Mouse (Mus musculus): ENCODE results near the gene Nkiras2. TPM values are rescaled to one million over a fixed set of nuclear protein-coding genes. Genes with fewer than 3 reads are reported as not detected.
"Not testable (repeated sequence)": the region's sequence is repeated elsewhere in the genome, so short reads cannot be mapped to it uniquely, and the experiment has no call there.

The Nkiras2 gene
- total RNA-seq, 2 experiments from 2014 or later: 9.9 to 17.0 TPM

GRCm38 (mm10) chr11:100598074-100598473 lies 21.0 kb upstream of the Nkiras2 start:
- no peak for ATAC-seq (replicated peaks; ENCODE audit: poor library complexity)

- 0 out of 2 replicates have a peak, but pooled peaks have one; percentile 23 for ATAC-seq (replicated peaks; ENCODE audit: poor library complexity)
Measured at GRCm38 (mm10) chr11:100601372-100601771, 17.7 kb upstream of the Nkiras2 start.

- ATAC-seq (replicated peaks; ENCODE audit: poor library complexity): no peak
Measured at GRCm38 (mm10) chr11:100603155-100603554, 15.9 kb upstream of the Nkiras2 start.

- no peak for ATAC-seq (replicated peaks; ENCODE audit: poor library complexity)
Measured at GRCm38 (mm10) chr11:100603813-100604212, 15.2 kb upstream of the Nkiras2 start.

- no peak for ATAC-seq (replicated peaks; ENCODE audit: poor library complexity)
Measured at GRCm38 (mm10) chr11:100604321-100605005, 14.6 kb upstream of the Nkiras2 start.

- ATAC-seq (replicated peaks; ENCODE audit: poor library complexity): 0 out of 2 replicates have a peak, but pooled peaks have one; percentile 26
Measured at GRCm38 (mm10) chr11:100605451-100605850, 13.6 kb upstream of the Nkiras2 start.

- no peak for ATAC-seq (replicated peaks; ENCODE audit: poor library complexity)
Measured at GRCm38 (mm10) chr11:100607121-100607520, 11.9 kb upstream of the Nkiras2 start.

- no peak for ATAC-seq (replicated peaks; ENCODE audit: poor library complexity)
Measured at GRCm38 (mm10) chr11:100608796-100609195, 10.2 kb upstream of the Nkiras2 start.

- no peak for ATAC-seq (replicated peaks; ENCODE audit: poor library complexity)
Measured at GRCm38 (mm10) chr11:100609355-100609996, 9.6 kb upstream of the Nkiras2 start.

- ATAC-seq (replicated peaks; ENCODE audit: poor library complexity): no peak
Measured at GRCm38 (mm10) chr11:100609997-100610680, 8.9 kb upstream of the Nkiras2 start.

- ATAC-seq (replicated peaks; ENCODE audit: poor library complexity): no peak
Measured at GRCm38 (mm10) chr11:100611627-100612026, 7.4 kb upstream of the Nkiras2 start.

GRCm38 (mm10) chr11:100613241-100613640 lies 5.8 kb upstream of the Nkiras2 start:
- ATAC-seq (replicated peaks; ENCODE audit: poor library complexity): no peak

GRCm38 (mm10) chr11:100616332-100616731 lies 2.7 kb upstream of the Nkiras2 start:
- ATAC-seq (replicated peaks; ENCODE audit: poor library complexity): no peak

- not testable (repeated sequence) for ATAC-seq (replicated peaks; ENCODE audit: poor library complexity)
Measured at GRCm38 (mm10) chr11:100616836-100617235, 2.2 kb upstream of the Nkiras2 start.

- no peak for ATAC-seq (replicated peaks; ENCODE audit: poor library complexity)
Measured at GRCm38 (mm10) chr11:100617480-100617879, 1.6 kb upstream of the Nkiras2 start.

- peak; percentile 81 for ATAC-seq (replicated peaks; ENCODE audit: poor library complexity)
Measured at GRCm38 (mm10) chr11:100619485-100619975, 486 bp downstream of the Nkiras2 start.

GRCm38 (mm10) chr11:100619982-100620381 lies 938 bp downstream of the Nkiras2 start, which contains the start of gene Dnajc7:
Gene Dnajc7 (minus strand): TSS chr11:100620168.
- ATAC-seq (replicated peaks; ENCODE audit: poor library complexity): no peak

GRCm38 (mm10) chr11:100622714-100623113 lies 3.7 kb downstream of the Nkiras2 start:
- ATAC-seq (replicated peaks; ENCODE audit: poor library complexity): peak; percentile 63

- ATAC-seq (replicated peaks; ENCODE audit: poor library complexity): no peak
Measured at GRCm38 (mm10) chr11:100623867-100624266, 4.8 kb downstream of the Nkiras2 start.

- ATAC-seq (replicated peaks; ENCODE audit: poor library complexity): no peak
Measured at GRCm38 (mm10) chr11:100625754-100626700, 7.0 kb downstream of the Nkiras2 start.

Measured in megakaryocyte progenitor cell, adult 5-6 weeks (primary cell).